Mouse (Mus musculus) frontal cortex, postnatal 36 days (tissue): ENCODE measurements at regions not wholly inside any gene's neighbourhood (a gene's known extent, or its start where the extent isn't known, plus 50 kb on each side); places are given as distances from the start of the nearest gene placed in this dataset.

ENCODE experiments used
- DNase-seq, 2 experiments: peaks; one replicate each; pipeline ENCODE4 v3.0.0; 2022; ENCODE audit warnings: low spot score in 2 of 2

DNA sequence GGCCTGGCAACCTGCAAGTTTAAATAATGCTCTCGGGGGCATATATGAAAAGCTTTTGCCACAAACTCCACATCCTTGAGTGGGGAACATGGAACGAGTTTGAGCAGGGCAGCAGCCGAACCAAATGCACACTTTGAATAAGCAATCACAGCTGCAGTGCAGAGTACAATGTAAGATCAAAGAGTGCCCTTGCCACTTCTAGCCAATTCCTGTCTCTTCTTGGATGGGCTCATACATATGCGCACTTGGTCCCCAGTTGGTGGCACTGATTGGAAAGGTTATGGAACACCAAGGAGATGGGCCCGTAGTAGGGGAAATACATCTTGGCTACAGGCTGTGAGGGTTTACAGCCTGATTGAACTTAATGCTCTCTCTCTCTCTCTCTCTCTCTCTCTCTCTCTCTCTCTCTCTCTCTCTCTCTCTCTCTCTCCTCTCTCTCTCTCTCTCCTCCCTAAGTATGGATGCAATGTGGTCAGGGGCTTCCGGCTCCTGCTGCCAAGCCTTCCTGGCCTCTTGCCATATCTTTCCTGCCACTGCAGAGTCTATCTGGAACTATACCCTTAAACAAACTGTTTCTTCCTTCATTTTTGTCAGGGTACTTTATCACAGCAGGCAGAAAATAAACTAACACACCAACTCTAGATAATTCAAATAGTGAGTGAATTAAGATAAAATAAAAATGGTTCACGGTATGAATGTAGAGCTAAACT, 88.6 kb upstream of the Mbnl3 start:
- no peak for DNase-seq

DNA sequence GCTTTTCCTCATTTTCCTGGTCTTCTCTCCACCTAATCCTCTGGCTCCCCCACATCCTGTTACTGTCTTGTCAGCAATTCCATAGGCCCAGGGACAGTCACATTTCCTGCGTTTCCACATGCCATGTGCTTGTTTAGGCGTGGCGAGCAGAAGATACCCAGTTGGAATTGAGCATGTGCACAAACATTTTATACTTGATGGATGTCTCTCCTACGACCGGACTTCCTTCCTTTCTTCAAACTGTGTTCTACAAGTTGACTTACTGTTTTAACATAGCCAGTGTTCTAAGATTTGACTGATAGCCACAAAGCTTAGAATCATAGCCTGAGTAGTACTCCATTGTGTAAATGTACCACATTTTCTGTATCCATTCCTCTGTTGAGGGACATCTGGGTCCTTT, 86.0 kb upstream of the Mbnl3 start:
- no peak for DNase-seq

DNA sequence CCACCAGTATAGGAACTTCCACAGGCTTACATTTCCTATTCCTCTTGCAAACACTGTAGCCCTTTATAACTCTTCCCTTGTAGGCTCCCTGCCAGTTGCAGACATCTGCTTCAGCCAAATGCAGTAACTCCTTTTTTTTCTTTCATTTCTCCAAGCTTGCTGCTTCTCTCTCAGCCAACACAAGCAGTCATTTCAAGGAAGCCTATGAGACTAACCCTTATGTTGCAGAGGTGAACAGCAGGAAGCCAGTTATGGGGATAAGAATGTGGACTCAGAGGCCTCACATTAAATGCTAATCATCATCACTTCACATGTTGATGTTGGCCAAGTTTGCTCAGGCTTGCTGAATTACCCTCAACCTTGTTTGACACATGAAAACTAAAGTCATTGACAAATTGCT, 71.9 kb upstream of the Mbnl3 start:
- DNase-seq: peak; percentile 5 to 56

DNA sequence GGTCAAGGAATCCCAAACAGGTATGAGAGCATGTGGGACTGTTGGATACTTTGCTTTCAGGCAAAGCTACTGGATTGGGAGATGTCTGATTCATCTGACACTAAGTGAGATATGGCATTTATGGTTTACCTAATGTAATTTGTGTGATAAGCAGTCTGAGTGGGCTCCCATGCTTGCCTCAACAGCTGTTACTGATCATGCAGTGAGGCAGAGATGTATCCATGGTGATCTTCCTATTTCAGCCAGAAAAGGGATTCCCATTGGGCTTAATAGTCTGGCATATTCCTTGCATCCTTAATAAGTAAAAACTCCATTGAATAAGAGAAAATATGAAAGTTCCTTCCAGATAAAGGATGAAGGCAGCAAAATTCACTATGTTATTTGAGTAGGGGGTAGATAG, 58.4 kb upstream of the Mbnl3 start:
- no peak for DNase-seq
